ENCODE assay signal across 13 mouse cellular contexts in the genomic region with DNA sequence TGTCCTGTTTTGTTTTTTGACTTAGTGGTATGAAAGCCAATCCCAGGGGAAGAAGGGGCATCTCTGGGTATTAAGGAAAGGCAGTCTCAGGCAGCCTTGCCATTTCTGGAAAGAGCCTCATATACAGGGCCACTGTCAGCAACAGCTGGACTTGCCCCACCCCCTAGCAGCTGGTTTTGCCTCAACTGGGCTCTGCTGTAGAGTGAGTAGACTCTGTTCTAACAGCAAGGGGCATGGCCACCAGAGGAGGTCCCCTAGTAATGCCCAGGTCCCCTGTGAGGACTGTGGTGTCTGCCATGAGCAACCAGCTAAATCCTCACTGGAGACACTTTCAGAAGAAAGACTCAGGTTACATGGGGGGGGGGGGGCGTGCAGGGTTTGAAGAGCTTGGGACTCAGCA. TPM values are rescaled to one million over a fixed set of nuclear protein-coding genes. Genes with fewer than 3 reads are reported as not detected.
"Had no signal": no experiment of that assay in that cellular context is flagged by ENCODE, and none has a peak within 500 bp of the region (broad histone marks: within the 10 kb centered on the region; RNA-seq: fewer than 3 reads in every experiment).

No protein-coding gene starts in this region.

- H3K27ac ChIP-seq: limb, embryonic 12.5 days; liver, embryonic 13.5 days; lung, embryonic 15.5 days; macrophage; neural tube, embryonic 12.5 days; stomach, embryonic 15.5 days had no signal

- H3K4me2 ChIP-seq: limb, embryonic 12.5 days; liver, embryonic 13.5 days; lung, embryonic 15.5 days; neural tube, embryonic 12.5 days; stomach, embryonic 15.5 days had no signal

- H3K36me3 ChIP-seq: liver, embryonic 13.5 days; lung, embryonic 15.5 days; stomach, embryonic 15.5 days had no signal

- H3K27me3 ChIP-seq: limb, embryonic 12.5 days; liver, embryonic 13.5 days; lung, embryonic 15.5 days; stomach, embryonic 15.5 days had no signal

- H3K9ac ChIP-seq: limb, embryonic 12.5 days; liver, embryonic 13.5 days; liver, postnatal 0 days; lung, embryonic 15.5 days; neural tube, embryonic 12.5 days; stomach, embryonic 15.5 days had no signal

- ATAC-seq: liver, postnatal 0 days had no signal

- H3K9me3 ChIP-seq: limb, embryonic 12.5 days; liver, embryonic 13.5 days; lung, embryonic 15.5 days; neural tube, embryonic 12.5 days; stomach, embryonic 15.5 days had no signal

- DNase-seq: liver; liver, embryonic 13.5 days; liver, postnatal 0 days; lung, postnatal 14 days; thymus, postnatal 4 days had no signal

- H3K4me3 ChIP-seq: limb, embryonic 12.5 days; liver, embryonic 13.5 days; lung, embryonic 15.5 days; megakaryocyte, embryonic 14.5 days; neural tube, embryonic 12.5 days; stomach, embryonic 15.5 days had no signal

RNA-seq across cellular contexts. Expression of gene Nkain1, which starts 17.0 kb away (rescaled TPM):
- total RNA-seq: monocyte, adult 5-6 weeks; neutrophil, adult 5-6 weeks had no signal
- polyA plus RNA-seq: liver, embryonic 13.5 days; liver, postnatal 0 days had no signal
